Mouse (Mus musculus) embryonic fibroblast, embryonic 13.5 days (primary cell): Measurements from ENCODE around the gene Cntnap4.

ENCODE experiments used
- CTCF ChIP-seq: IDR thresholded peaks from 2 replicates; pipeline ENCODE4 v1.5.1; 2011; ENCODE audit warnings: mild to moderate bottlenecking, control low read depth, low read length, moderate library complexity, borderline replicate concordance; ENCODE audit not compliant: insufficient read depth
- POLR2A ChIP-seq: IDR thresholded peaks from 2 replicates; pipeline ENCODE4 v1.6.1; 2011; ENCODE audit warnings: low read depth, mild to moderate bottlenecking, control low read depth, low read length, moderate library complexity

- TF ChIP-seq CTCF (no peak), POLR2A (no peak)
These were observed 58.9 kb downstream of the Cntnap4 start for GRCm38 (mm10) chr8:112628791-112629190.
